Mouse (Mus musculus) urinary bladder, postnatal 25 days (tissue): ENCODE measurements around the gene Ndufa12.
A peak's percentile ranks its signal among the peaks of the same experiment; 100 is the strongest.

Experiments
- DNase-seq: peaks from one replicate; pipeline ENCODE4 v3.0.0; 2022; ENCODE audit warnings: low spot score

Gene Ndufa12

DNA sequence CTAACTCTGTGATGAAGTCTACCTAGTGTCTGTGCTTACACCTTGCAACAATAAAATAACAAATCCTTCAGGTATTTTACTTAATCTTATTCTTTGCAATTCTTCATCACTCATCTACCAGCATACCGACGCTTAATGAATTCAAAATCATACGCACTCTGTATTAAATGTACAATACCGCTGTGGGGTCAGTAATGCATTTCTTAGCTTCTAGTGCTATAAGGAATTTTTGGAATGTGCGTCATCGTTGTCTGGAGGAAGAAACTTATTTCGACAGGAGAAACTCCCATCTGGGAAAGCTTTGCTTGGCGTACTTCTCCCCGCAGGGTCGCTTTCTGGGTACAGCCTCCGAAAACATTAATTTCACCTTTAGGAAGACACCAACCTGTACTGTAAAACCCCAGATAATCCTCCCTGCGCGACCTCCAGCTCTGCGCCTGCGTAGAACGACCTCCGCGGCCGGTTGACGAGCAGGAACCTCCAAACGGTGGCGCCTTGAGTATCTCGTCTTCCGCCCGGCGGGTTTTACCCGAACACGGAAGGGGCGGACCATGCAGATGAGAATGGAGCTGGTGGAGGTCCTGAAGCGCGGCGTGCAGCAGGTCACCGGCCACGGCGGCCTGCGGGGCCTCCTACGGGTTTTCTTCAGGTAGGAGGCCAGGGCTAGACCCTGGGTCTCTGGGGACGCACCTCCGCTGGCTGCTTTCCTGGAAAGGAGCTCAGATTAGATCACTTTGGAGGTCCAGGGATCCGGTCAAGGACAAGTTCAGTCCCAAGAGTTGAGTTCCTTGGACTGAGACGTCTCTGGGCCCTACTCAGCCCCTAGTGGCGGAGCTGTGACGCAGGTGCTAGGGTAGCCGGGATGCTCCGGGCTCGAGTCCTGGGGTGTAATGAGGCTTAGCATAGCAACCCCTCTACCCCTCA, at the start of gene Ndufa12:
Gene Ndufa12, plus strand, starts transcription at position 239 of the 924 bp plus-strand sequence.
- peak; percentile 93 for DNase-seq

DNA sequence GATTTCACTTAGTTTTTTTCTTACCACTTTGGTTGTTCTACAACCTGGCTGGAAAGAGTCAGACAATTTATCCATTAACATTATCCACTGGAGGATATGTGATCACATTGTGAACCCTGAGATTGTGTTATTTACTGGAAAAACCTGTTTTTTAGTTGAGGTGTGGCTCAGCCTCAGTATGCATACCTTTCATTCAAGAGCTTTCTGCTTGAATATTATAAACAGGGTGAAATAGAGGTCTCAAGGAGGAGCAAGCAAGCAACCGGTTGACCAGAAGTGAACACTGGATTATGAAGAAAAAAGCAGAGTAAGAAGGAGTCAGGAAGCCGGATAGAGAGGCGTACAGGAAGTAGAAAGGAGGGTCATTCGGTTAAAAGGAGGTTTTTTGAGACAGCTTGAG, 47.0 kb upstream of the Ndufa12 start:
- no peak for DNase-seq

DNA sequence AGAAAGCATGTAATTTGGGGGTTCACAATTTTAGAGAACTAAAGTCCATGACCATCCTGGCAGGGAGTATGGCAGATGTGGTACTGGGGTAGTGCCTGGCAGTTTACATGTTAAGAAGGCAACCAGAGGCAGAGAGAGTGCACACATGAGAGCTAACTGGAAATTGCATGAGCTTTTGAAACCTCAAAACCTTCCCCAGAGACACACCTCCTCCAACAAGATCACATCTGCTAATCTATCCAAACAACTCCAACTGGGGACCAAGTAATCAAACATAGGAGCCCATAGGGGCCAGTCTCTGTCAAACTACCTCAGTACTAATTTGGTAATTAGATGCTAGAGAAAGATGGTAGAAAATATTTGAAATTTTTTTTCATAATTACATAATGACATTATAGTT, 44.7 kb upstream of the Ndufa12 start:
- no peak for DNase-seq

DNA sequence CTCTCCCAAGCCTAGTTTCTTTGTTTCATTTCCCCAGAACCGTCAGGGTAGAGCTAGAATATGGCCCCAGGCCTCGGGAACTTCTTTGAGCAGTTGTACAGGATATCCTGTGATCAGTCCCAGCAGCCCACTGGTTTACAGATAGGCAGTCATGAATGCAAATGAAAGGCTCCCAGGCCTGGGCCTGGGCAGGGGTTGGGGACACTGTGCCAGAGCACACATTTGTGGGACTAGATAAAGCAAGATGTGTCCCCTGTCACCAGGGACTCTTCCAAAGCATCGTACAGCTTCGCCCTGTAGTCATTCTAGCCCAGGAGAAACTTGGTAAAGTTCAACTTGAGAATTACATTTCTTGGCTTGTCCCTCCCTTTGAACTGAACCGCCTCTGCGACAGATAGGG, 39.6 kb upstream of the Ndufa12 start:
- no peak for DNase-seq

DNA sequence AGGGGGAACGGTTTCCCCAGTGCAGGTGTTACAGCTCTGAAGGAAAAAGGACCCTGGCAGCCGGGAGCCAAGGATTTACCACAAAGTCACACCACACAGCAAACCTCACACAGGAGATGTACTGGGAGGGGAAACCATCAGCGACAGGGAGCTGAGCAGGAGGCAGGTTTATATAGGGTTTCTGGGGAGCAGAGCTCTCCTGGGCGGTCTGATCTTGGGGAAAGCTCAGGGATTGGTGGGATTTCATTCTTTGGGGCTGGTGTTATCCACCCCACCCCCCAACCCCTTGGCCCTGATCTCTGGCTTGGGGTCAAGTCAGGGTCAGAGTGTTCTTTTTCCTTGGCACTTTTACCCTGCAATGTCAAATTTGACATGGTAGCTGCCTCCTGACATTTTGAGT, 39.1 kb upstream of the Ndufa12 start:
- no peak for DNase-seq

DNA sequence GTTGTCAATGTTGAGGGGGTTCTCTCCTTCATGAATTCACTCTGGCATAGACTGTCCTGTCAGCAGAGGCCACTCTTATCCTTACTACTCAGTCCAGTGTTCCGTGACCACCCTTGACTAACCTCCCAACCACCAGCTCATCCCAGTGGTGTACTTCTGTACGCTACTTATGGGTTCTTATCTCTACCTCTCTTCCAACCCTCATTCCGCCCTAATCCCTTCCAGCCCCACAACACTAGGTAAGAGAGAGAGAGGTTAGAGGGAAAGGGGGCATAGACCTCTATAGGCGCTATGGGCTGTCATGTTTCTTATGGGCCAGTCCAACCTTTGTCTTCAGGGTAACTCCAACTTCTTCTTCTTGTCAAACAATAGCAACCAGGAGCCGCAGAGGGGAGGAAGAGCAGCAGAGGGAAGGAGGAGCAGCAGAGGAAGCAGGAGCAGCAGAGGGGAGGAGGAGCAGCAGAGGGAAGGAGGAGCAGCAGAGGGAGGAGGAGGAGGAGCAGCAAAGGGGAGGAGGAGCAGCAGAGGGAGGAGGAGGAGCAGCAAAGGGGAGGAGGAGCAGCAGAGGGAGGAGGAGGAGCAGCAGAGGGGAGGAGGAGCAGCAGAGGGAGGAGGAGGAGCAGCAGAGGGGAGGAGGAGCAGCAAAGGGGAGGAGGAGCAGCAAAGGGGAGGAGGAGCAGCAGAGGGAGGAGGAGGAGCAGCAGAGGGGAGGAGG, 37.3 kb upstream of the Ndufa12 start:
- DNase-seq, result no peak

DNA sequence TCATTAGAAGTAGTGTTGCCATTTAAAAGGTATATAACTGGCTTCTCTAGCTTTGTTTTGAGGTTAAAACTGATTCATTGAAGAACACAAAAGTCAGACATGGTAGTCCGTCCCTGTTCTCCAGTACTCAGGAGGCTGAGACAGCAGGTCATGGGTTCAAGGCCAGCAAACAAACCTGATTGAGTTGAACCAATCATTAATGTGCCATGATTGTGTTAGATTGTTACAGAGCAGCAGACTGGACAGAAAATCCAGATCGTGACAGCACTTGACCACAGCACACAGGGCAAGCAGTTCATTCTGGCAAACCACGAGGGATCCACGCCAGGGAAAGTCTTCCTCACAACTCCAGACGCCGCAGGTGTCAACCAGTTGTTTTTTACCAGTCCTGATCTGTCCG, 36.5 kb upstream of the Ndufa12 start:
- no peak for DNase-seq

DNA sequence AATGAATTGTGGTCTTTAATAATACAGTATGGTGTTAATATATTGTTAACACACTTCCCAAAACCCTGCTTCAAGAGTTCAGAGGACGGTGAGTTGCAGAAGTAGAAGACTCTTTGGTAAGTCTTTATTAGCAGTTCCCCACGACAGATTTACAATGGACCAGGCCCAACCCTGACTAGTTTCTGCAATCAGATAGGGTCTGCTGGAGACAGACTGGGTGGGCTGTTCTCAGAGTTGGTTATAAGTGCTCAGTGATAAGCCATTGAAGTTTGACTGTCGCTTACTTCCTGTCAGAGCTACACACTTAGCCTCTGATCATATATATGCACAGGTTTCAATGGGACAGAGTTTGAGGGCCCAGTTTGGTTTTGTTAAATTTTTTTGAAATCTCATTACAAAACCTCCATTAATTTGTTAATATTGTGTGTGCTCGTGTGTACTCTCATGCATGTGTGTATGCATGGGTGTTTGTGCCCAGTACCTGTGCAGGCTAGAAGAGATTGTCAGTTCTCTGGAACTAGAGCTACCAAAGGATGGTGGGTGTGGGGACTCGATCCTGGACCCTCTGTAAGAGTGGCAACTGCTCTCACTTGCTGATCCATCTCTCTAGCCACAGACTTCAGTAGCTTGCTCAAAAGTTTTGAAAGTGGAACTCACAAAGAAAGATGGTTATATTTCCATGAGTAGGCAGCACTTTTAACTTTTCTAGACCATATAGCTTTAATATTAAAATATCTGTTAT, 34.2 kb upstream of the Ndufa12 start:
- no peak for DNase-seq

DNA sequence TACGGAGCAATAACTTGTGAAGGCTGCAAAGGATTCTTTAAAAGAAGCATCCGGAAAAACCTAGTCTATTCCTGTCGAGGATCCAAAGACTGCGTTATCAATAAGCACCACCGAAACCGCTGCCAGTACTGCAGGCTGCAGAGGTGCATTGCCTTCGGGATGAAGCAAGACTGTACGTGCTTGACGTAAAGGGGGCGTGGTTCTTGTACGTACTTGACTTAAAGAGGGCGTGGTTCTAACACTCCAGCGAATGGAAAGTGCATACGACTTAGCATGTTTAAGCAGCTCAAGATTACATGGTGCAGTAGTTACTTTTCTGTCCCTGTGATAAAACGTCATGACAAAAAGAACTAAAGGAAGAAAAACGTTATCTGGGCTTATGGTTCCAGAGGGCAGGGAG, 33.1 kb upstream of the Ndufa12 start:
- DNase-seq, result no peak

DNA sequence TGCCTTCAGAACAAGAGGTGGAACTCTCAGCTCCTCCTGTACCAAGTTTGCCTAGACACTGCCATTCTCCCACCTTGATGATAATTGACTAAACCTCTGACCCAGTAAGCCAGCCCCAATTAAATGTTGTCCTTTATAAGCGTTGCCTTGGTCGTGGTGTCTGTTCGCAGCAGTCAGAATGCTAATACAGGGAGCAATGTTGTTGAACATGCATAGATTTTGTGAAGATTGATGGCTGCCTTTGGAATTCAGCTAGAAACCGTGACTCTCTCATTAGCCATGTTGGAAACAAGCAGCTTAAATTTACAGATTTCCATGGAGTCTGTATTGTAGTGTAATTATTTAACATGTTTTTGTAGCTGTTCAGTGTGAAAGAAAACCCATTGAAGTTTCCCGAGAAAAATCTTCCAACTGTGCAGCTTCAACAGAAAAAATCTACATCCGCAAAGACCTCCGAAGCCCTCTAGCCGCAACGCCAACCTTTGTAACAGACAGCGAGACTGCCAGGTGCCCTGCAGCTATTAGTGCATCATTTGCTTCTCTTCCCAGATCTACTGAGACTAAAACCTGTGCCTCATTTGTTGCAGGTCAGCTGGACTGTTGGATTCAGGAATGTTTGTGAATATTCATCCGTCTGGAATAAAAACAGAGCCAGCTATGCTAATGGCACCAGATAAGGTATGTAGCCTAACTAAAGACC, 31.3 kb upstream of the Ndufa12 start:
- no peak for DNase-seq

DNA sequence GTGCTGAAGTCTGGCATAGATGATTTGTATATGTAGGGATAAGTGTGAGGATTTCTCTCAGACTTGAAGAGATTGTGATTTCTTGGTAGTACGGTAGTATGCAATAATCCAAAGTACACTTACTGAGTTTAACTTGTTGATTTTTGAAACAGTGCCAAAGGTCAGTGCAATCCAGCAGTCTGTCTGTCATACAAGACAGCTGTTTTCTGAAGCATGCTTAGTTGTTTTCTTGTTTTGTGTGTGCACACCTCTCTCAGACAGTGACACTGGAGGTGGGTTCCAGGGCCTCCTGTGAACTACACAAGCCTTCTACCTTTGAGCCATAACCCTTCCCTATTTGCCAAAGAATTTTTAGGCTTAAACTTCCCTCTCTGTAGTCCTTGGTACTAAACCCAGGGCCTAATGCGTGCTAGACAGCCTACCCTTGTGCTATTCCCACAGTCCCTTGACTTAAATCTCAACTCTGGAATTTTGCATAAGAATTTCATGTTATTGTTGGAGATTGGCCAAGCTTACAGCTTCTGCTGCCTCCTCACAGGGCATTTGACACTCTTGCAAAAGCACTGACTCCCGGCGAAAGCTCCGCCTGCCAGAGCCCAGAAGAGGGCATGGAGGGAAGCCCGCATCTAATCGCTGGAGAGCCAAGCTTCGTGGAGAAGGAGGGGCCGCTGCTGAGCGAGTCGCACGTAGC, 26.9 kb upstream of the Ndufa12 start:
- DNase-seq, result no peak

DNA sequence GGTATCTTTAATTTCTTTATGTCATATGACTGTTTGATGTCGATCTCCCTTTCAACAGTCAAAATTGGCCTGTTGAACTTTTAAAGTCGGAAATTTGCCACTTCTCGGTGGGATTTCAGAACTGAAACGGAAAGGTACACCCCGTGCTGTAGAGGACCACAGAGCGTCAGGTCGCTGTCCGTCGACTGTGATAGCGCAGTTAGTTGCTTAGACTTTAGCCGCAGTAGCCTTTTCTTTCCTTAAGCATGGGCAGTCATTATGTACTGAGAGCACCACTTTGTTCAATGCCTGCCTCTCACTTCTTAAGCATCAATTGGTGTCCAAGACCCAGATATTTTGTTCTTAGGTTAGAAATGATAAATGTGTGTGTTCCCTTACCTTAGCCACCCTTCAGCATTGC, 26.4 kb upstream of the Ndufa12 start:
- DNase-seq, result no peak

DNA sequence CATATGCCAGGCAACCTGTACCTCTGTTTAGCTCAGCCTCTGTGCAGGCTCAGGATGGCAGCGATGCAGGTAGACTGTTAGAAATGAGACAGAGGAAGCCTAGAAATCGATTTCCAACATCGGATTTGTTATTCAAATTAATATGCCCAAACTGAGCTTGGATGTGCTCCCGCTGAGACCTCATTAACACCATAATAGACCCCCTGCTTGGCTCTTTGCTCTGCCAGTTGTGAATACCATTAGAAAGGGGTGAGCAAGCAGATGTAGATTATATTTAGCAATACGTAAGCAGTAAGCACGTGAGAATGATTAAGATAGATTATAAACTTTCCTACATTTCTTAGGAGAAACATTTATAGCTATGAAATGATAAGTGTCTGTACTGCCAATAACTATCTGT, 25.8 kb upstream of the Ndufa12 start:
- no peak for DNase-seq

DNA sequence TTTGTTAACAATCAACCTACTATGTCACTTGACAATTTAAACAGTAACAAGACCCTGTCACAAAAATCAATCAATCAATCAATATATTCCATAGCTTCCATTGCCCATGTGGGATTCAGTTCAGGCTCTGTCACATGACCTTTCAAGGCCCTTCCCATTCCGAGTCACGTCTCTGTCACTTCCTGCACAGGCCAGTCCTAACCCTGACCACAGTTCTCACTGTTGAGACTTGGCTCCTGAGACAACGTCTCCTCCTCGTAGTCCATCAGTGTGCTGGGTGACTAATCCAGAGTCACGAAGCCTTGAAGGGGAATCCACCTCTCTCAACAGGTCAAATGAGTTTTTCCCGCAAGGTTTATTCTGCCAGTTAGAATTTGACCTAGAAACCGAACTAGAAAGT, 23.9 kb upstream of the Ndufa12 start:
- DNase-seq, result no peak

DNA sequence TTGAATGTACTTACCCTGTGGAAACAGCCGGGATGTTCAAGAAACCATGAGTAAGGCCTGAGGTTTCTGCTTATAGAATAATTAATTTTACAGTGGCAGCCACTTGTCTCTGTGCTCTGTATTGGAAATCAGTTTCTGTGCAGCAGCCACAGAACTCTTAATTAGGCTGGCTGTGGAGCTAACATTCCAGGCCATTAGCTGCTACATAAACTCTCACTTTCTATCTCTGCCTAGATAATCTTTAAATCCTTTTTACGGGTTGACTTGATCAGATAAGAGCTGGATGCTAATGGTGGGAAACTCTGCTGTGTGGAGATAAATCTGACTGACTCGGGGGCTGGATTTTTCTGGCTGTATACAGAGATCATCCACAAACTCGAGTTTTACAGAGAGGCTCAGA, 15.3 kb upstream of the Ndufa12 start:
- DNase-seq, result no peak

DNA sequence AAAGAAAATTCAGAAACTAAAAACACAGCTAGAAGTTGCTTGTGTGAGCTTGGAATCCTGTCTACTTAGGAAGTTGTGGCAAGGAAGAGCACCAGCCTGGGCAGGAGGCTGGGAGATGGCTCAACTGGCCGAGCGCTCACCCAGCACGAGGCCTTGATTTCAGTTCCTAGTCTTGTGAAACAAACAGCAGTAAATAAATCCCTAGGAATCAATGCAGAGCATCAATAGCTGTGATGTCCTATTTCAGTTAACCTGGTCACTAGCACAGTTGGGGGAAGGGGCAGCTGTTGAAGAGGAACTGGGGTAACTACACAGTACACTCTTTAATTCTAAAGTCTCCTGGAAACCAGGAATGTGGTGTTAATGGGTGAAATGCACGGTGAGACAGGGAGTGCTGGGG, 6.5 kb downstream of the Ndufa12 start:
- no peak for DNase-seq

DNA sequence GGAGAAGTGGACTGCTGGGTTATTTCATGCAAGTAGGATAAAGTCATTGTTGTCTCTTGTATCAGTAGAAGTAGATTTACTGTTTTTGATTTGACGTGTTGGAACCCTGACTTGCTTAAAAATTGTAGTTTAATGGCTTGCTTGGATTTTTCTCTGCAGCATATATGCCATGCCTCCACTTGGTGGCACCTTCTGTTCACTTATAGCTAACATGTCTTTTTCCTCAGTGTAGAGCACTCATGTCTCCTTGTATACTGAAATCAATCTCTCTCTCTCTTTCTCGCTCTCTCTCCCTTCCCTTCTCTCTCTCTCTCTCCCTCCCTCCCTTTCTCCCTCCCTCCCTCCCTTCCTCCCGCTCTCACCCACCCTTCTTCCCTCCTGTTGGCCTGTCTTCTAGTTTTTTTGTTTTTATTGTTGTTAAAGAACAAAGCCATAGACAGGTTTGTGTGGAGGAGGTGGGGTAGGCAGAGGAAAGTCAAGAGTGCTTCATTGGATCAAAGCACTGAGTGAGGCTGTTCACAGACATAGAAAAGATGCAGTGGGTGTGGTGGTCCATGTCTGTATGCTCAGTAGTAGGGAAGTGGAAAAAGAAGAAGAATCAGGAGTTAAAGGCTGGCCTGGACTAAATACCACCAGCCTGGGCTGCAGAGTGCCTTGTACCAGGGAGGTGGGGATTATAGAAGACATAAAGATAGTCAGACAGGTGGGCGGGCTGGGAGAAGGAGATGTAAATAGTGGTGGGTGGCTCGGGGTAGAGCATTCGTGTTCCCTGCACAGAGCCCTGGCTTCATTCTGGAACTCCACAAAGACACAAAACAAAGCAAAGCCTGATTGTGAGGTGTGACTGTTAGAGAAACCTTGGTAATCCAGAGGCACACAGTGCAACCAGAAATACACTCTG, 12.4 kb downstream of the Ndufa12 start:
- no peak for DNase-seq

DNA sequence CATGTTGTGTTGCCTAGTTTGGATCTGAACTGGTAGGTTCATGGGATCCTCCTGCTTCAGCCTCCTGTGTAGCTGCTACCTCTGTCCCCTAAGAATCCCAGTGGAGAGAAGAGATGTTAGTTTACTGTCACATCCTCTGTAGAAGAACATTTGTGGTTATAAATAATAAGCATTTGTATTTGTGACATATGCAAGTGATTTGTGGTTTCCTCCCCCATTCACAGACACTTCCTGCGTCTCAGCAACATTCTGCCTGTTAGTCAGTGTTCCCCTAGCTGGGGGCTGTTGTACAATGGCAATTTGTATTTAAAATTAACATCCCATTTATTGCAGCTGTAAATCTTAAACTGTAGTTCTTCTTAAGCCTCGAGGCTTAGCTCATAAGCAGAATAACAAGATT, 13.2 kb downstream of the Ndufa12 start:
- no peak for DNase-seq

DNA sequence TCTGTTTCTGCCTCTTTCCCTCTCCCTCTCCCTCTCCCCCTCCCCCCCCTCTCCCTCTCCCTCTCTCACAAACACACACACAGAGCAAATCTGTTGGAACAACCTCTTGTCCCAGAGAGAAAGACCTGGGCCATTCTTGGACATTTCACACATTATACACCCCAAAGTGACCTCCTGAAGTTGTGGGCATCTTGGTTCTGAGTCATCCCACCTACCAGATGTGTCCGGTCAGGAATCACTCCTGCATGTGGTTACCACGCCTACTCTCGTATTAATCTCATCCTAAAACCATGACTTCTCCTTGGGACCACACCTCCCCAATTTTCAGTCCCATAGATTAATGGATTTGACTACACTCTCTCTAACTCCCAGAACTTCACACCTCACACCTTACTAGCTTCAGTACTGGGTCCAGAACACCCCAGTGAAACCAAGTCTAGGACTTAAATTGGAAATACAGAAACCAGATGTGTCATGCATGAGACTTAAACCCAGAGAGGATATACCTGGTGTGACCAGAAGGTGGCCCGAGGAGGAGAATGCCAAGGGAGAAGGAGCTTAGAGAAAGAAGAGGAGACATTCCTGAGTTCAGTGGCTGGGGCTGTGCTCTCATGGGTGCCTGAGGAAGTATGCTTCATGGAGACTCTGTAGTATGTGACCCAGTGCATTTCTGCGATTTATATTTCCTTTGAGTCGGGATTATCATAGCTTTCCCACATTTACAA, 26.7 kb downstream of the Ndufa12 start:
- DNase-seq, result no peak
